Mouse (Mus musculus): ENCODE data around the gene Psenen.

Psenen gene

DNA sequence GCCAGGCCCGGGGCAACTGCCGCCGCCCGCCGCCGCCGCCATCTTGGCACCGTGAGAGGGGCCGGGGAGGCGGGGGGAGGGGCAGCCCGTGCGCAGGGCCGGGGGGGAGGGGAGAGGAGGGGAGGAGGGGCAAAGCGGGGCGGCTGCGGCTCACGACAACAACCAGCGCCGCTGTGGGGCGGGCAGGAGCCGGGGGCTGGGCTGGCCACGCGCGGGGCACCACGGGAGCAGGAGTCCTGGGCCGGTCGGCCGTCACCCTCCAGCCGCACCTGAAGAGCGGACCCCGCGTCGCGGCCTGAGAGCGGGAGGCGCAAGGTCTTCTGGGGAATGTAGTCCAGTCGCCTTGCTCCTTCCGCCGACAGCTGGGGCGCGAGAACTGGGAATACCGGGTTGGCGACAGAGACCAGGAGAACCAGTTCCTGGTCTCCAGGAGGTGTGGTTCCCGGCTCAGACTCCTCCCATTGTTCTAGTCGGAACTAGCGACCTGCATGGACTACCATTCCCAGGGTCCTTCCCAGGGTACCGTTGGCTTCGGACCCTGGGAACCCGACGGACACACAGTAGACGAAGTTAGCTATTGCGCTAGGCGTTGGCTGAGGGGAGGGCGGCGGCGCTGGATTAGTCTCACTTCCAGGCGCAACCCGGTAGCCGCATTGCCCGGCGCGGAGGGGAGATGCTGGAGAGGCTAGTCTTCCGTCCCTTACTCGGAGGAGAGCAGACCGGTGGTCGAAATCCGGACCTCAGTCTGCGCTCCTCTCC is 25.4 kb upstream of the Psenen start, which contains the start of gene Kmt2b:
Gene Kmt2b (minus strand): TSS at position 51 of the 759 bp plus-strand sequence.
- DNase-seq (ENCODE audit: extremely low spot score): peak; percentile 96

DNA sequence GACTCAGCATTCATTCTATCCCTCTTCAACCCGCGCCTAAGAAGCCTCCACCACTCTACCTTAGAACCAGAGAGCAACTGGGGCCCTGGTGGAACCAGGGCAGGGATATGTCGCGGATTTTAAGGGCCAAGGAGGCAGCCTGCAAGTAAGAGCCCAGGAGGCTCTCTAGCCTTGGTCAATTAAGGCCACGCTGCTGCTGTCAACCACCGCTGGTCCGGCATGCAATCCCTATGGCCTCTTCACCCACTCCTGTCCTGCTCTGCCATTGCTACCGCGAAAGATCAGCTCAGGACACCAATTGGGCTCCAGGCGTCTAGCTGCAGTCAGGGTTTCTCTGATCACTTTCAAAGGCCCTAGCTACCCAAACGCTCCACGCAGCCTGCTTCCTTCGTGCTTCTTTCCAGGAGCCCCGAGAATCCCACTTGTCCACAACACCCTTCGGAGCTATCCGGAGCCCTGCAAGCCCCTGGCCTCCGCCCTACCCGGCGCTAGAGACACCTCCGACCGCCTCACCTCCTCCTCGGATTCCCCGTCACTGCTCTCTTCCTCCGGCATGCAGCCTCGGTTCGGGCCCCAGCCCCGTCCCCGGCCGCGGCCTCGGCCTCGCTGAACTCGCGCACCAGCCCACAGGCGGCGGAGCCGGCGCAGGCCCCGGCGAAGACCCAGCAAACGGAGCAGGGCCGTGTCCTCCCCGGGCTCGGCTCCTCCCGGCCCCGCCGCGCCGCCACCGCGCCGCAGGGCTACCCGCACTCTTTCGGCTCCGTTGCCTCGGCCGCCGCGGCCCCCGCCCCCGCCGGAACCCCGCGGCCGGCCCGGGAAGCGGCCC is 24.6 kb upstream of the Psenen start:
- peak; percentile 64 for DNase-seq (ENCODE audit: extremely low spot score)

DNA sequence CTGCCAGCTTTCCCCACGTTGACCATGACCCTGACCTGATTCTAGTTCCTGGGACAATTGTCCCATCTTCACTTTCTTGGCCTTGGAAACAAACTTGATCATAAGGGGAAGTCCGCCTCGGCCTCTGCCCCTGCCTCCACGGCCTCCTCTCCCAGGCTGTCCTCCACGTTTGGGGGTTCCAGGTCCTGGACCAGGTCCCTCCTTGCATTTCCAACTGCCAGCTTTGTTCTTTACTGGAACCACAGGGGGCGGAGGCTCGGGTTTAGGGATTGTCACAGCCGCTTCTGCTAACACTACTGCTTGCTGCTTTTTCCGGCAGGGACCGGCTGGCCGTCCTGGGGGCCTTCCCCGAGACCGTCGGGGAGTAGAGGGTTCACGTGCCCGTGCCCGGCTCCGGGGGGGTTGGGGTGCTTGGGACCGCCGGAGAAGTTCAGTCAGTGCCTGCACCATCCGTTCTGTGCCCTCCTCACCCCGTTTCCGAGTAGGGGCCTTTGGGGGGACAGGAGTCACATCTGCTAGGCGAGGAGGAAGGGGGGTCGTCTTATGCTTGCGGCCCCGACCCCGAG is 23.1 kb upstream of the Psenen start:
- no peak for DNase-seq (ENCODE audit: extremely low spot score)

DNA sequence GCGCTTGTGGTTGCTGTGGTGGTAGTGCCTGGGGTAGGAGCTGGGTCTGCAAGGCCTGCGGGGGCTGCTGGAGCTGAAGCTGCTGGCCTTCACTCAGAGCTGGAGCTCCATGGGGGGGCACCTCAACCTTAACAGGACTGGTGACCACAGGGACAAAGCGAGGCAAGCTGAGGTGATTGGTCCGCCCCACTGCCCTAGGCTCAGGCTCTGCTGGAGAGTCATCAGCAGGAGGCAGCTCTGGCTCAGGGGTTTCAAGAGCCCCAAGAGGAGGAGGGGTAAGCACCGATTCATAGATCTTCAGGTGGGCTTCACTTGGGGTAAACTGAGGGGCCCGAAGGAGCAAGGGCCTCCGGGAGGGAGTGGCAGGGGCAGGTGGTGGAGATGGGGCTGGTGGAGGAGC is 21.7 kb upstream of the Psenen start:
- DNase-seq (ENCODE audit: extremely low spot score): no peak

DNA sequence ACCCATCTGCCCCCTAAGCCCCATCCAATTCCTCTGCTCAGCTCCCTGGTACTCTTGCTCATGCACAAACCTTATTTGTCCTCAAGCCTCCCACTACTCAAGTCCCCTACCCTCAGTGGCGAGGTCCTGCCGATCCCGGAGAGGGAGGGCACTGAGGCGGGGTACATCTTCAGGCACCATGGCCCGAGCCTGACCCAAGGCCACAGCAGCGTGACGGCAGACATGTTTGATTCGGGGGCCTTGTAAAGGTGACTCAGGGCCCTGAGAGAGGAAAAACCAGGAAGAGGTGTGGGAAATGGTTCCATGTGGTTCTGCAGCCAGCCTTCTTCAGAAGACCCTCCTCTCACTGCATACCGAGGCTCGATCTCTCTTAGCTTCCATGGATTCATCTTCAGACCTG is 20.9 kb upstream of the Psenen start:
- no peak for DNase-seq (ENCODE audit: extremely low spot score)

DNA sequence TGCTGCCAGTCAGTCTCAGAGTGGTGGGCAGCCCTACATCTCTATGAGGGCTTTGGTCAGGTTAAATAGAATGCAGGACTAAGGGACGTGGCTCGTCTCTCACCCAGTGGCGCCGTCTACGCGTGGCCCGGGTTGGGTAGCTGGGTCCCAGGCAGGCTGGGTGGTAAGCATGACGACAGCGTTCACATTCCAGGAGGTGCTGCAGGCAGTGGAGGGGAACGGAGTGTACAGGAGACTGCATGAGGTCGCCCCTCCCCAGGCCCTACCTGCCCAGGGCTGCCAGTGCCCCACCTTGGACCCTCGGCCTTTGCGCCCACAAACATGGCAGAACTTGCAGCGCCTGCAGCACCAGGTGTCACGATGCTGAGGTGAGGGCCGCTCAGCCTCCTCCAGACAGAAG is 18.1 kb upstream of the Psenen start:
- no peak for DNase-seq (ENCODE audit: extremely low spot score)

DNA sequence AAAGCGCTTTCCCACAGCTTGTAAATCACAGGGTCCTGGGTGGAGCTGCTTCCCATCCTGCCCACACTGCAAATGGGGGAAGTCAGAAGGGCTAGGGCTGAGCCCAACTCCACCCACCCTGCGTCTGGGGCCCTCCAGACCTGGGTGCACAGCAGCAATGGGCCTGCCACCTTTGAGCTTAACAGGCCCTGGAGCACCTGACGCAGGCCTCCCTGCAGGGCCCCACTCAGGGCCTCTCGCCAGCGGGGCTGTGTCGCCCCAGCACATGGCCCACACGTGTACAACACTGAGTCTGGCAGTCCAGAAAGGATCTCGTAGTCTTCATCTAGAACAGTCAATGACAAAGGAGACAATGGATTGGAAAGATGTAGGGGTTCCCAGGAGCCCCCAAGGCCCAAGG is 16.5 kb upstream of the Psenen start:
- no peak for DNase-seq (ENCODE audit: extremely low spot score)

DNA sequence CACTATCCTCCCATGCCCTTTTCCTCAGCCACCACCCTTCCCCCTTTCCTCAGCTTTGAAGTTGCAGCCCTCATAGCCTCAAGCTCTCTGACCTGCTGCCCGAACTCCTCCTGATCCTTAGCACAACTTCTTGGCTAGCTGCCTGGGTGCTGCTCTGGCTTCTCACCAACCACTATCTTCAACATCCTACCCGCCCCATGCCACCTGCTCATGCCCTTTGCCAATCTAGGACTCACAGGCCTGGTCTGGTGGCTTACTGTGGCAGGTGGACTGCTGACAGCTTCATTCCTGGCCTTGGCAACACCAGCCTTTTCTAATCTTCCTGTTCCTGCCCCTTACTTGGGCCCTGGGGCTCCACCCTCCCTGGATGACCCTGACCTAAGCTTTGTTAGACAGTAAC is 9.5 kb upstream of the Psenen start:
- no peak for DNase-seq (ENCODE audit: extremely low spot score)

DNA sequence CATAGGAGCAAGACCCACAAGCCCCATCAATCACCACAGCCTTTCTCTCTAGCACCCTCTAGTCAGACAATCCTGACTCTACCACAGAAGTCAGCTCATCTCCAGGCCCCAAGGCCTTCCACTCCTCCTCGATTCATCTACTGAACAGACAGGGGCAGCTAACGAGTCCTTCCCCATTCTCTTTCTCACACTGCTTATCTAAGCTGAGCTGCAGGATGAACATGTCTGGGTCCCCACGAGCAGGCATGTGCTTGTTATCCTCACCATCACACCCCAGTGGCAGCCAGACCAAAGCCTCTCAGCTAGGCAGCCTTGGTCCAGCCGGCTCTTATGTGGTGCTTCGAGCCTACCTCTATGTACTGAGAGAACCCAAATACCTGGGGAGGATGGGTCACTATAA is 9.0 kb upstream of the Psenen start:
- DNase-seq (ENCODE audit: extremely low spot score): no peak

DNA sequence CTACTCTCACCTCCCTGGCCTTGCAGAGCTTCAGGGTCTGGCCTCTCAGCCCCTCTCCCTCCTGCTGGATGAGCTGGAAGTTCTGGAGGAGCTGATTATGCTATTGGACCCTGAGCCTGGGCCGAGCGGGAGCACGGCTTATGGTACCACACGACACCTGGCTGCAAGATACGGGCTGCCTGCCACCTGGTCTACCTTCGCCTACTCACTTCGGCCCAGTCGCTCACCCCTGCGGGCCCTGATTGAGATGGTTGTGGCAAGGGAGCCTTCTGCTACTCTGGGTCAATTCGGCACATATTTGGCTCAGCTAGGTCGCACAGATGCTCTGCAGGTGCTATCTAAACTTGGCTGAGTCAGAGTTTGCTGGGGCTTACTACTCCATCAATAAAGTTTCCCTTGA is 4.1 kb upstream of the Psenen start:
- no peak for DNase-seq (ENCODE audit: extremely low spot score)

DNA sequence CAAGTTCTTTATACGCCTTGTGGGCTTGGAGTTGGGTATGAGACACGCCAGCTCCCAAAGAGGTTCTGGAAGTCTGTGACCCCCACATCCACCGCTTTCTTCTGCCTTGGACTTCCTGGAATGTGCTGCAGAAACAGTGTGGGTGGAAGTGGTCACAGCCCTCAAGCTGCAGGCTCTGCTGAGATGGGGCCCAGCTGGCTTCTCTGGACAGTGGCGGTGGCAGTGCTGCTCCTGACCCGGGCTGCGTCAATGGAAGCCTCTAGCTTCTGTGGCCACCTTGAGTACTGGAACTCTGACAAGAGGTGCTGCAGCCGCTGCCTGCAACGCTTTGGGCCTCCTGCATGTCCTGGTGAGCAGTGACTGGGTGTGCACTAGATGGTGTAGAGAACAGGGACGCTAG is 2.6 kb upstream of the Psenen start:
- no peak for DNase-seq (ENCODE audit: extremely low spot score)

DNA sequence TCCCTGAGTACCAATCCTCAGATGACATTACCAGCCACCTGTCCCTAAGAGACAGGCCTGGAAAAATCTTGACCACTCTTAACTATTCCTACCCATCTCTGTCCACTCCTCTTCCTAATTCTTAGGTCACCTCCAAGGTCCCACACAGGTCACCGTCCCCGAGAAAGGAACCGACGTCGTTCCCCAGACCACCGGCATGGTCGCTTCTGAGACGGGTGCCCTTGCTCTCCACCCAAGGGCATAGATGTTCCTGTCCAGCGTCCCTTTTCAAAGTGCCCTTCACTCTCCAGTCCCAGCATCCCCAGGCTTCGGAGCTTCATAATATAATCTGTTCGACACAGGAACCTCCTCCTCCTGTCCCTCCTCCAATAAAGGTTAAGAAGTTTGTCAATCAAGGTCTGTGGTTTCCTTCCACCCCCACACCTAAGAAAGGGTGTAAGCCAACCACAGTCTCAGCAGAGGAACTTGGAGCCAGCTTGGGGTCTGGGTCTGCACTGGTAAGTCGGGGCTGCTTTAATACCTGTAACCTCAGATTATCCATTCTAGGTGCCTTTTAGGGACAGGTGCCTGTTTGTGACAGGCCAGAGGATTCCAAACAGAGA is 1.6 kb upstream of the Psenen start, which contains the start of gene Igflr1:
Gene Igflr1 (plus strand): TSS at position 458 of the 602 bp plus-strand sequence.
- no peak for DNase-seq (ENCODE audit: extremely low spot score)

DNA sequence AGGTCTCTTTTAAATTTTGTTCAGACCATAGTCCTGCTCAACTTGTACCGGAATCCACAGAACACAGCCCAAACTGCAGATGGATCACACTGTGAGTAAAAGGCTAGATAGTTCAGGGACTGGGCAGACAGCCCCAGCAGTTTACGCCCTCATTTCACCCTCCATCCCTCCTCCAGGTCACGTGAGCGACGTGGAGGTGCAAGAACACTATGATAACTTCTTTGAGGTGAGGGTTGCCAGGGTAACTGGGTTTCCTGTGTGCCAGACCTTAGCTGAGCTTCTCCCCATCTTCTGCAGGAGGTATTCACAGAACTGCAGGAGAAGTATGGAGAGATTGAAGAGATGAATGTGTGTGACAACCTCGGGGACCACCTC is 466 bp upstream of the Psenen start:
- DNase-seq (ENCODE audit: extremely low spot score): no peak

DNA sequence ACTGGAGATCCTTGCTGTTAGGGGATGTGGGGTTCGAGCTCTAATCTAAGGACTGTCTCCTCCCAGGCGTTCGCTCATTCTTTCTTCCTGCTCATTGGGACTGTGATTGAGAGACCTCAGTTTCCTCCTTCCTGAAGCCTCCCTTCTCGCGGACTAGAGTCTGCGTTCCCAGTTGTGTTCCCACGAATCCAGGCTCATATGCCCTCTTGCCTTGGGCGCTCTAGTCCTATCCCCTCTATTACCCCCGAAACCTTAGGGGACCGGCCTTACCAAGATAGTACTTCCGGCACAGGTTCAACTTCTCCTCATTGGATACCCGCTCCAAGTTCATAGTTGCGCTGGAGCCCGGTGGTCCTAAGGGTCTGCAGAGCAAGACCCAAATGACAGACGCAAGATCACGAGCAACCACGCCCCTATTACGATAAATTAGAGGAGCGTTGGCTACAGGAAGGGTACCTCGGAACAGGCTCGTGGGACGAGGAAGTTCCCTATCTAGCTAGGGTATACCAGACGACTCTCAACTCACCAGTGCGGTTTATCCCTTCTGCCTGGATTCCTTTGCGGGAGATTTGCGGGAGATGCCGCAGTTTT is 806 bp downstream of the Psenen start:
- peak; percentile 37 for DNase-seq (ENCODE audit: extremely low spot score)

DNA sequence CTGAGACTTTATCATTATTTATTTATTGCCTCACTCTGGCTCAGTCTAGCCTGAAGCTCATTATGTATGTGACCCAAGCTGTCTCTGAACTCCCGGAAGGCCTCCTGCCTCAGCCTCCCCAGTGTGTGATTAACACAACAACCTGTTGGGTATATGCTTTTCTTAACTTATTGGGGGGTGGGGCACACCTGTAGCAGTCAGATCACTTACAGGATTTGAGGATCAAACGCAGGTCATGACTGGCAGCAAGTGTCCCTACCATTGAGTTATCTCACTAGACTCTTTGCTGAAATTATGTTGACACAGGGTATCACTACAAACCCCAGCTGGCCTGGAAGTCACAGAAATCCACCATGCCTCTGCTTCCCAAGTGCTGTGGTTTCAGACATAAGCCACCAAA is 3.1 kb downstream of the Psenen start:
- no peak for DNase-seq (ENCODE audit: extremely low spot score)

DNA sequence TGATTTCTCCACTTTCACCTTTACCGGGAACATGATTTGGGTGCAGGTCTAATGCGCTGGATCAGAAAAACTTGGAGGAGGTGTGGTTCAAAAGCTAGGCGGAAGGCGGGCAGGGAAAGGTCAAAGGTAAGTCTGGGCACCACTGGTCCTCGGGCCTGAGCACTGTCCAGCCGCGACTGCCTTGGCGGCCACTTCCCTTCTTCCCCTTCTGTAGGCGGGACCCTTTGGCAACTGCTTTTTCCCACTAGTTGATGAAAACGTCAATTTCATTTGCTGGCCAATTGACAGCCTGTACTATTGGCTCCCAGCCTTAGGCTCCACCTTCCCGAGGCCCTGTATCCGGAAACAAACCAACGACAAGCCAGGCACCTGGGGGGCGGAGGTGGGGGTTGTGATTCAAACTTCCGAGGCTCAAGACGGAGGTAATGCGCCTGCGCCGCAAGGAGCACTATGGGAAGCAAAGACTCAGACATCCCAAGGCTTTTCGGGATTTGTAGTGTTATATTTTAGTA is 3.9 kb downstream of the Psenen start, which contains the start of gene Lin37:
Gene Lin37 (minus strand): TSS at position 396 of the 512 bp plus-strand sequence.
- DNase-seq (ENCODE audit: extremely low spot score): peak; percentile 94

DNA sequence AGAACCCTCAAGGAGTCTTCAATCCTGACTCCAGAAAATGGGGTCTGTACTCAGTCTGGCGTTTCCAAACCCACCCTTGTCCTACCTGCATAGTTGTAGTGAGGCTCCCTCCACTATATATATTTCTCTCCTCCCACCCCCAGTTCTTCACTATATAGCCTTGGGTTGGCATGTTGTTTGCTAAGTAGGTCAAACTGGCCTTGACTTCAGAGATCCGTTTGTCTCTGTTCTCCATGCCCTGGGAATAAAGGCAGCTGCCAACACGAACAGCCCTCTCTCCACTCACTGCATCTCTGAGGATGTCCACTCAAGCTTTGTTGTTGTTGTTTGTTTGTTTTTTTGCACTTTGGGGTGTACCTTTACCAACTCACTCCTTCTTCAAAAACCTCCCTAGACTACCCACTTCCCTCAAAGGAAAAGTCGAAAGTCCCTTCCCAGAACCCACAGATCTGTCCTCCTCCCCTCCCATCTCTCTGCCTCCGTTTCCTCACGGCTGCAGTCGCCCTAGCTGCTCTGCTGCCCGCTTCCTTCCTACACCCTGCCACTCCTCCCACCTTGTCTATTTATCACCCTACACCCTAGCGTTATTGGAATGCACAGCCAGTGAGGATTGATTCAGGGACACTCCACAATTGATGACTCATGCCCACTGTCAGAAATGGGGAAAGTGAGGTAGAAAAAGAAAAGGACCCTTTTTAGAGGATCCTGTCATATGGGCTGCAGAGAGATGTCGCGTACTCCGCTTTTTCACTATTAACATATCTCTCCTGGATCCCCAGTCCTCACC is 4.6 kb downstream of the Psenen start:
- no peak for DNase-seq (ENCODE audit: extremely low spot score)

DNA sequence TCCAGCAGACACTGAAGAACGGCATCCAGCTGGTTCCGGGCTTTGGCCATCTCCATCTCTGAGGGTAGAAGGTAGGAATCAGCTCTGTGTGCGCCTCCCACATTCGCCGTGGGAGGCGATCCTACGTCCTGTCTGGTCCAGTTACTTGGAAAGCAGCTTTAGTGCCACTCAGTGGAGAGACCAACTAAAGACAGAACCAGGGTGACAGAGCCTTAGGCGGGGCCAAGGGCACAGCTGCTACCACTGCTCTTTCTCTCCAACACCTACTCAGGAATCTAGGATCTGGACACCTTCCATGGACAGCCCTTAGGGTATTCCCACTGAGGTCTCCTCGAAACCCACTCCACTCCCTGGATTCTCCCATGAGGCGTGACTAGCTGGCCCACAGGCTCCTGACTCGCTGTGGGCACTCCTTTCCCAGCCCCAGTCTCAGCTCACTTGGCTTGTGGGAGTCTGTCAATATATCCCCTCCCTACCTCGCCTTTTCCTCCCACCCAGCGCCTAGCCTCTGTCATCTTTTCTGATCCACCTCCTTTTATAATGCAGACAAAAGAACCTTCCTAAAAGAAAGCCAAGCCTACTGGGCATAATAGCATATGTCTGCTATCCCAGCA is 5.4 kb downstream of the Psenen start:
- no peak for DNase-seq (ENCODE audit: extremely low spot score)

DNA sequence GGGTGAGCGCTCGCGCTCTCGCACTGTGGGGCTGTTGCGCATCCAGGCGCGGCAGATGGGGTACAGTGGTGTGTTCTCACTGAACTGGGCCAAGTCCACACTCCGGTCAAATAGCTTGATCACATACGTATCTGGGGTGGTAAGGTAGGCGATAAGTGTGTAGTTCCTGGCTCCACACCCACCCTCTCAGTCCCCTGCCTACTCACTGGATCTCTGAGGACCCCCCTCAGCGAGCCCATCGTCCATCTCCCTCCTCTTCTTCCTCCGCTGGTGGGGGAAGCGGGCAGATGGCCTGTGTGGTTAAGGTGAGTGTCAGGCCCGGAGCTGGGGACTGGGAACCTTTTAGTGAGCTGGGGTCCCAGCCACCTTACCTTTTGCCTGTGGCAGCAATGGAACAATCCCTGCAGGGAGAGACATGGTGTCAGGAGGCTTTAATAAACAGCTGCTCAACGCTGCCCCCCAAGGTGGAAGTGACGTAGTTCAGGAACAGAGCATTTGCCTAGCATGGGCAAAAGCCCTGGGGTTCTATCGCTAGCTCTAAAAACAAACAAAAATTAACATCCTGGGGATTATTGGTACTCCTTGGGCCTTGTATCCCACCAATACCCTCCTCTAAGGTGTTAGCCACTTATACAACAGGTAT is 6.4 kb downstream of the Psenen start:
- no peak for DNase-seq (ENCODE audit: extremely low spot score)
